Mouse (Mus musculus): ENCODE data around the gene AB124611. TPM values are rescaled to one million over a fixed set of nuclear protein-coding genes. Genes with fewer than 3 reads are reported as not detected.

Gene AB124611
- 28.3 and 37.9 TPM in 2 replicates for polyA plus RNA-seq (2015; fragmentation: Nextera tagmentation; extraction: Ambion mirVana)

GRCm38 (mm10) chr9:21525937-21526633 is at the start of gene AB124611:
AB124611 (plus strand) TSS chr9:21526176.

GRCm38 (mm10) chr9:21509772-21510688 is 15.9 kb upstream of the AB124611 start, which contains the start of gene Tmed1:
Tmed1 (minus strand) TSS chr9:21510252.

GRCm38 (mm10) chr9:21546789-21547074 is 20.8 kb downstream of the AB124611 start, which contains the start of gene Carm1:
Carm1 (plus strand) TSS chr9:21546894.

GRCm38 (mm10) chr9:21592703-21593121 is 66.7 kb downstream of the AB124611 start, which contains the start of the genes Timm29 and Yipf2:
Timm29 (plus strand) TSS chr9:21592722.
Yipf2 (minus strand) TSS chr9:21592828.

Other genes starting within 250 kb of the AB124611 start
- 14.7 and 14.9 TPM in 2 replicates for gene Kri1, start 238.2 kb upstream of the AB124611 start, polyA plus RNA-seq (2015; fragmentation: Nextera tagmentation; extraction: Ambion mirVana)
- 125 and 133 TPM in 2 replicates for gene Cdkn2d, start 234.8 kb upstream of the AB124611 start, polyA plus RNA-seq (2015; fragmentation: Nextera tagmentation; extraction: Ambion mirVana)
- gene Ap1m2, start 213.8 kb upstream of the AB124611 start, polyA plus RNA-seq (2015; fragmentation: Nextera tagmentation; extraction: Ambion mirVana) = 0.11 and 0.13 TPM in 2 replicates
- gene Slc44a2, start 205.5 kb upstream of the AB124611 start, polyA plus RNA-seq (2015; fragmentation: Nextera tagmentation; extraction: Ambion mirVana) = 37.8 and 47.0 TPM in 2 replicates
- 54.4 and 64.5 TPM in 2 replicates for gene Ilf3, start 158.3 kb upstream of the AB124611 start, polyA plus RNA-seq (2015; fragmentation: Nextera tagmentation; extraction: Ambion mirVana)
- gene Qtrt1, start 114.3 kb upstream of the AB124611 start, polyA plus RNA-seq (2015; fragmentation: Nextera tagmentation; extraction: Ambion mirVana) = 26.2 and 27.2 TPM in 2 replicates
- 51.4 and 53.8 TPM in 2 replicates for gene Dnm2, start 101.3 kb upstream of the AB124611 start, polyA plus RNA-seq (2015; fragmentation: Nextera tagmentation; extraction: Ambion mirVana)
- 26.0 and 30.3 TPM in 2 replicates for gene Tmed1, start 15.9 kb upstream of the AB124611 start, polyA plus RNA-seq (2015; fragmentation: Nextera tagmentation; extraction: Ambion mirVana)
- gene Carm1, start 20.7 kb downstream of the AB124611 start, polyA plus RNA-seq (2015; fragmentation: Nextera tagmentation; extraction: Ambion mirVana) = 16.9 and 17.5 TPM in 2 replicates
- gene Timm29, start 66.5 kb downstream of the AB124611 start, polyA plus RNA-seq (2015; fragmentation: Nextera tagmentation; extraction: Ambion mirVana) = 16.4 and 16.7 TPM in 2 replicates
- gene Yipf2, start 66.7 kb downstream of the AB124611 start, polyA plus RNA-seq (2015; fragmentation: Nextera tagmentation; extraction: Ambion mirVana) = 11.8 and 13.7 TPM in 2 replicates
- 25.5 and 26.8 TPM in 2 replicates for gene Smarca4, start 90.0 kb downstream of the AB124611 start, polyA plus RNA-seq (2015; fragmentation: Nextera tagmentation; extraction: Ambion mirVana)
- 5.2 and 5.3 TPM in 2 replicates for gene Ldlr, start 197.3 kb downstream of the AB124611 start, polyA plus RNA-seq (2015; fragmentation: Nextera tagmentation; extraction: Ambion mirVana)
- 108 and 118 TPM in 2 replicates for gene Spc24, start 234.1 kb downstream of the AB124611 start, polyA plus RNA-seq (2015; fragmentation: Nextera tagmentation; extraction: Ambion mirVana)

All from spleen, postnatal 0 days (tissue).